Mouse (Mus musculus): ENCODE data around the gene Dnali1.

- TF ChIP-seq CTCF (IDR thresholded peaks at IDR 0.05; ENCODE audit: low read depth) (peak; percentile 83), EP300 (IDR thresholded peaks at IDR 0.05; ENCODE audit: low read depth) (no peak)
These were observed 6.5 kb downstream of the Dnali1 start for GRCm38 (mm10) chr4:125059025-125059424.
